Mouse (Mus musculus) megakaryocyte, embryonic 14.5 days (primary cell): ENCODE data around the gene Gpc5.

Experiments
- FLI1 ChIP-seq: IDR thresholded peaks from 2 replicates; pipeline ENCODE4 v1.6.1; 2012; ENCODE audit warnings: low read length, inconsistent platforms, mixed read lengths
- GATA1 ChIP-seq: IDR thresholded peaks from 3 replicates; pipeline ENCODE4 v1.6.1; 2012; ENCODE audit warnings: mixed read lengths, low read length, inconsistent platforms, borderline replicate concordance

DNA sequence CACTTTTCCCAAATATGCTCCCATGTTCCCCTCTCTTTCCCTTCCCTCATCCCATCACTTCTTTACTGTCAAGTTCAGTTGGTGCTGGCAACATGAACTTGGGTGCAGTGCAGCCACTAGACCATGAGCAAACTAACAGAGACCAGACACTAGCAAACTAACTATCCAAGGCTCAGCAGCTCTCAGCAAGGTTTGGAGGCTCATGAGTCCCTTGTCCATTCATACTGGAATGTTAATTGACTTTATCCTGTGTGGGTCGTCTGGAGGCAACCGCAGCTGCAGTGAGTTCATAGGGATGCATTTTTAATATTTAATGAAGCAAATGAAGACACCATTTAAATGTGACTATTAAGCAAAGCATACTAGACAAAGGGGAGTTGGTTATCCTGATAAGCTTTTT, 1292.6 kb downstream of the Gpc5 start:
- TF ChIP-seq GATA1 (no peak), FLI1 (no peak)
